Mouse (Mus musculus): ENCODE data around the gene Suclg1. TPM values are rescaled to one million over a fixed set of nuclear protein-coding genes. Genes with fewer than 3 reads are reported as not detected.

The Suclg1 gene
- total and polyA plus RNA-seq, 3 experiments = 114 to 169 (median 116) TPM

- in situ Hi-C loops (cut with MboI; ENCODE audit: low pct_ligation_motif_present, low pct_unique_long_range_greater_than_20kb, low sequenced_read_pairs) (no loop called here), dilution Hi-C loops (cut with MboI; ENCODE audit: extremely low pct_ligation_motif_present, extremely low pct_unique_long_range_greater_than_20kb, low sequenced_read_pairs) (no loop called here)
- Histone ChIP-seq H3K9ac (ENCODE audit: insufficient read depth, low read depth) (no peak overlapping the region), H3K79me2 (replicated peaks; ENCODE audit: control insufficient read depth, extremely low read depth, insufficient read depth, poor library complexity, severe bottlenecking) (no peaks in the 10 kb centered on the region), H3K4me1 (ENCODE audit: control insufficient read depth in 1 of 2, insufficient read depth in 2 of 2) (no peaks in the 10 kb centered on the region), H3K36me3 (replicated peaks in 1 of 2; ENCODE audit: control insufficient read depth in 1 of 2, insufficient read depth in 1 of 2, low read length in 1 of 2) (no peaks in the 10 kb centered on the region), H3K4me3 (replicated peaks in 1 of 3; ENCODE audit: low read depth in 2 of 3, low read length in 2 of 3, poor library complexity in 1 of 3) (no peak overlapping the region), H3K27ac (ENCODE audit: insufficient read depth, low read depth) (no peak overlapping the region), H3K9me3 (replicated peaks; ENCODE audit: low read length) (peaks cover 2% of the 10 kb centered on the region), H3K4me2 (ENCODE audit: insufficient read depth, low read depth, poor library complexity, severe bottlenecking) (no peak overlapping the region), H3K27me3 (replicated peaks) (no peaks in the 10 kb centered on the region)
- no peak for DNase-seq (ENCODE audit: extremely low read depth)
- no peak for TF ChIP-seq CTCF (conservative IDR thresholded peaks at IDR 0.05 in 1 of 2, IDR thresholded peaks at IDR 0.05 in 1 of 2; ENCODE audit: low read depth in 2 of 2, low read length in 2 of 2)
- TF ChIP-seq MEF2A (IDR thresholded peaks at IDR 0.05; ENCODE audit: borderline replicate concordance, low read depth, low read length) = no peak
- no peak for TF ChIP-seq USF1 (IDR thresholded peaks at IDR 0.05; ENCODE audit: low read depth, low read length)
- TF ChIP-seq BHLHE40 (IDR thresholded peaks at IDR 0.05; ENCODE audit: low read depth, low read length) = no peak
- no peak for TF ChIP-seq CHD2 (IDR thresholded peaks at IDR 0.05; ENCODE audit: low read length)
- TF ChIP-seq MXI1 (IDR thresholded peaks at IDR 0.05; ENCODE audit: low read depth, low read length) = no peak
- TF ChIP-seq MAFK (IDR thresholded peaks at IDR 0.05; ENCODE audit: insufficient replicate concordance, low read length) = no peak
- no peak for TF ChIP-seq HCFC1 (IDR thresholded peaks at IDR 0.05; ENCODE audit: low read depth, low read length)
- no peak for TF ChIP-seq JUND (conservative IDR thresholded peaks at IDR 0.05; ENCODE audit: low read depth, low read length)
- TF ChIP-seq ZKSCAN1 (IDR thresholded peaks at IDR 0.05; ENCODE audit: borderline replicate concordance, low read depth, low read length) = no peak
- TF ChIP-seq TBP (conservative IDR thresholded peaks at IDR 0.05; ENCODE audit: low read depth, low read length) = no peak
- no peak for TF ChIP-seq GABPA (IDR thresholded peaks at IDR 0.05; ENCODE audit: insufficient replicate concordance, low read depth, low read length)
- TF ChIP-seq EP300 (IDR thresholded peaks at IDR 0.05; ENCODE audit: low read length) = no peak
- no peak for TF ChIP-seq IRF4 (IDR thresholded peaks at IDR 0.05; ENCODE audit: low read depth, low read length)
- TF ChIP-seq MAZ (IDR thresholded peaks at IDR 0.05; ENCODE audit: low read depth, low read length) = no peak
- TF ChIP-seq MAX (IDR thresholded peaks at IDR 0.05; ENCODE audit: low read length) = no peak
- no peak for TF ChIP-seq ETS1 (conservative IDR thresholded peaks at IDR 0.05; ENCODE audit: low read depth, low read length)
Measured at GRCm38 (mm10) chr6:73286326-73286725, 38.1 kb downstream of the Suclg1 start.

- Histone ChIP-seq H3K4me1 (ENCODE audit: control insufficient read depth in 1 of 2, insufficient read depth in 2 of 2) (no peaks in the 10 kb centered on the region), H3K4me2 (ENCODE audit: insufficient read depth, low read depth, poor library complexity, severe bottlenecking) (no peak overlapping the region), H3K27me3 (replicated peaks) (peaks cover 16% of the 10 kb centered on the region), H3K36me3 (replicated peaks in 1 of 2; ENCODE audit: control insufficient read depth in 1 of 2, insufficient read depth in 1 of 2, low read length in 1 of 2) (no peaks in the 10 kb centered on the region), H3K9me3 (replicated peaks; ENCODE audit: low read length) (no peaks in the 10 kb centered on the region), H3K4me3 (replicated peaks in 1 of 3; ENCODE audit: low read depth in 2 of 3, low read length in 2 of 3, poor library complexity in 1 of 3) (no peak overlapping the region), H3K9ac (ENCODE audit: insufficient read depth, low read depth) (no peak overlapping the region), H3K79me2 (replicated peaks; ENCODE audit: control insufficient read depth, extremely low read depth, insufficient read depth, poor library complexity, severe bottlenecking) (no peaks in the 10 kb centered on the region), H3K27ac (ENCODE audit: insufficient read depth, low read depth) (no peak overlapping the region)
- TF ChIP-seq SMC3 (IDR thresholded peaks at IDR 0.05; ENCODE audit: low read depth, low read length) (no peak), ELF1 (IDR thresholded peaks at IDR 0.05; ENCODE audit: low read depth, low read length) (no peak), USF2 (conservative IDR thresholded peaks at IDR 0.05; ENCODE audit: low read depth, low read length) (no peak), MAZ (IDR thresholded peaks at IDR 0.05; ENCODE audit: low read depth, low read length) (no peak), MEF2A (IDR thresholded peaks at IDR 0.05; ENCODE audit: borderline replicate concordance, low read depth, low read length) (no peak), KAT2A (IDR thresholded peaks at IDR 0.05; ENCODE audit: insufficient replicate concordance, low read length) (no peak), ZMIZ1 (IDR thresholded peaks at IDR 0.05; ENCODE audit: low read depth, low read length) (no peak), MAFK (IDR thresholded peaks at IDR 0.05; ENCODE audit: insufficient replicate concordance, low read length) (no peak), NRF1 (IDR thresholded peaks at IDR 0.05; ENCODE audit: low read depth, low read length) (no peak), NELFE (IDR thresholded peaks at IDR 0.05; ENCODE audit: low read depth, low read length) (no peak), MYC (IDR thresholded peaks at IDR 0.05; ENCODE audit: low read depth, low read length) (no peak), CHD2 (IDR thresholded peaks at IDR 0.05; ENCODE audit: low read length) (no peak), MXI1 (IDR thresholded peaks at IDR 0.05; ENCODE audit: low read depth, low read length) (no peak)
- in situ Hi-C loops (cut with MboI; ENCODE audit: low pct_ligation_motif_present, low pct_unique_long_range_greater_than_20kb, low sequenced_read_pairs) (no loop called here), dilution Hi-C loops (cut with MboI; ENCODE audit: extremely low pct_ligation_motif_present, extremely low pct_unique_long_range_greater_than_20kb, low sequenced_read_pairs) (no loop called here)
- DNase-seq (ENCODE audit: extremely low read depth) = no peak
Measured at GRCm38 (mm10) chr6:73306837-73307236, 58.7 kb downstream of the Suclg1 start.

Data from CH12.LX (cell line).